Mouse (Mus musculus) forebrain, embryonic 15.5 days (tissue): Measurements from ENCODE around the gene Tcl1b4. TPM values are rescaled to one million over a fixed set of nuclear protein-coding genes. Genes with fewer than 3 reads are reported as not detected.

Experiments
- polyA plus RNA-seq: library from polyadenylated mRNA; unstranded; fragments of >200 nt; fragmentation: Nextera tagmentation; extraction: Ambion mirVana; gene quantifications from 2 replicates; pipeline ENCODE4 v1.2.1, GENCODE M21; 2015

Gene Tcl1b4
- polyA plus RNA-seq, 1 experiment from 2014 or later = not detected

Other genes with a start within 250 kb of the Tcl1b4 start
- 0.11 TPM in 1 of 2 replicates, not detected in the other for gene Syne3, start 192.1 kb upstream of the Tcl1b4 start, polyA plus RNA-seq
- gene Glrx5, start 169.3 kb upstream of the Tcl1b4 start, polyA plus RNA-seq = 145 and 149 TPM in 2 replicates
- not detected in 2 replicates for gene Tcl1b2, start 55.9 kb upstream of the Tcl1b4 start, polyA plus RNA-seq
- gene Tcl1b1, start 42.3 kb upstream of the Tcl1b4 start, polyA plus RNA-seq = not detected in 2 replicates
- not detected in 2 replicates for gene Tcl1b5, start 25.6 kb upstream of the Tcl1b4 start, polyA plus RNA-seq
- not detected in 2 replicates for gene Tcl1b3, start 10.9 kb upstream of the Tcl1b4 start, polyA plus RNA-seq
- gene Tcl1, start 20.8 kb downstream of the Tcl1b4 start, polyA plus RNA-seq = not detected in 2 replicates
- 5.0 and 5.4 TPM in 2 replicates for gene Tunar, start 131.9 kb downstream of the Tcl1b4 start, polyA plus RNA-seq